Mouse (Mus musculus) heart, postnatal 0 days (tissue): ENCODE measurements at regions not wholly inside any gene's neighbourhood (a gene's known extent, or its start where the extent isn't known, plus 50 kb on each side); places are given as distances from the start of the nearest gene placed in this dataset.

Experiments
- CTCF ChIP-seq: IDR thresholded peaks from 2 replicates; pipeline ENCODE4 v1.5.1; 2016; ENCODE audit warnings: antibody characterized with exemption, control low read depth, low read depth
- EP300 ChIP-seq: IDR thresholded peaks from 2 replicates; pipeline ENCODE4 v1.6.1; 2016; ENCODE audit warnings: antibody characterized with exemption, low read depth

- TF ChIP-seq EP300 (no peak), CTCF (no peak)
These were observed 307.4 kb upstream of the Fat3 start for GRCm38 (mm10) chr9:16808494-16808893.
